Mouse (Mus musculus) olfactory bulb, adult 2 months (tissue): Measurements from ENCODE around the gene Slmap.
"Not testable (repeated sequence)": the region's sequence is repeated elsewhere in the genome, so short reads cannot be mapped to it uniquely, and the experiment has no call there.

Source experiments
- CTCF ChIP-seq: fragments of 200-500 bp; IDR thresholded peaks from 2 replicates; pipeline ENCODE4 v1.5.1; 2012; ENCODE audit warnings: low read depth, mild to moderate bottlenecking, low read length, moderate library complexity; ENCODE audit not compliant: insufficient read depth
- POLR2A ChIP-seq: fragments of 200-500 bp; IDR thresholded peaks from 2 replicates; pipeline ENCODE4 v1.6.1; 2012; ENCODE audit warnings: mild to moderate bottlenecking, low read depth, low read length, moderate library complexity; ENCODE audit not compliant: insufficient read depth

GRCm38 (mm10) chr14:26516232-26516631 lies 18.5 kb downstream of the Slmap start:
- TF ChIP-seq POLR2A, CTCF: not testable (repeated sequence)
